Mouse (Mus musculus) macrophage (primary cell): ENCODE measurements around the gene Slc38a10. TPM values are rescaled to one million over a fixed set of nuclear protein-coding genes. Genes with fewer than 3 reads are reported as not detected.

Experiments
- H3K27ac ChIP-seq: fragments of 350-480 bp; formaldehyde crosslinking; 2 replicates; pipeline ENCODE4 v1.9.0; 2021
- H3K36me3 ChIP-seq: fragments of 350-480 bp; formaldehyde crosslinking; 2 replicates; pipeline ENCODE4 v1.9.0; 2021; ENCODE audit errors: inconsistent target
- H3K4me3 ChIP-seq: fragments of 350-480 bp; formaldehyde crosslinking; 2 replicates; pipeline ENCODE4 v1.9.0; 2021; ENCODE audit errors: inconsistent target
- H3K79me2 ChIP-seq: fragments of 350-480 bp; formaldehyde crosslinking; 2 replicates; pipeline ENCODE4 v1.9.0; 2021; ENCODE audit errors: inconsistent target
- WGBS: methylation state at CpG from one replicate; pipeline ENCODE4 v1.1.7; 2026; ENCODE audit warnings: inconsistent platforms; ENCODE audit not compliant: missing documents; 5-methylcytosine and 5-hydroxymethylcytosine counted together
- polyA plus RNA-seq: library from polyadenylated mRNA; stranded (reverse); fragments of 250-400 nt; gene quantifications from 3 replicates; pipeline ENCODE4 v1.2.4, GENCODE M21; 2018; ENCODE audit warnings: inconsistent platforms

Gene Slc38a10
- polyA plus RNA-seq, 1 experiment from 2014 or later = 71.0 TPM

DNA sequence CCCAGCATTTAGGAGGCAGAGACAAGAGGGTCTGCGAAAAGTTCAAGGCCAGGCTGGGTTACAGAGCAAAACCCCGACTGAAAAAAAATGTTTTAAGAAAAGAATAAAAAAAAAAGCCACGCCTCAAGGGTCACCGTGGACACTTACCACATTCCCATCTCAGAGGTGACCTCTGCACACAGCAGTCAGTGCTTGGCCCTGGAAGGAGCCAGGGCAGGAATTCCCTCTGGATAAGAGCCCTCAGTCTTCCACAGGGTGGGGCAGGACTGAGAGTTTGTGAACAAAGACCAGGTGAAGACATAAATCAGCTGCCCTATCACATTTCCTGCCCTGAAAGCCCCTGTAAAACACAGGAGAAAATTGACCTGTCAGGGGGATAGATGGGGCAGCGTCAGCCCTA, 12.9 kb upstream of the Slc38a10 start:
- H3K27ac ChIP-seq = no peak overlapping the region
- WGBS = 84% methylated on average over 4 of the region's 5 CpGs
- H3K36me3 ChIP-seq = no peaks in the 10 kb centered on the region
- H3K79me2 ChIP-seq = no peaks in the 10 kb centered on the region
- no peak overlapping the region for H3K4me3 ChIP-seq

DNA sequence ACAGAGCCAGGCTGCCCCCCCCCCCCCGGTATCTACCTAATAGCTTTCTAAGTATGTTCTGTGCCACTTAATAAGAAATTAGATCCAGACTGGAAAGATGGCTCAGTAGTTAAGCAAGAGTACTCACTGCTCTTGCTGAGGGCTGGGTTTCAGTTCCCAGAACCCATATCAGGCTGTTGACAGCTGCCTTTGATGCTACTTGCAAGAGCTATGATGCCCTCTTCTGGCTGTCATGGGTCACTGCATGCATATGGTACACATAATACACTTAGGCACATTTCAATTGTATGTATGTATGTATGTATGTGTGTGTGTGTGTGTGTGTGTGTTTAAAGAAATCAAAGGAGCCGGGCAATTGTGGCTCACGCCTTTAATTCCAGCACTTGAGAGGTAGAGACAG, 12.1 kb upstream of the Slc38a10 start:
- 93% methylated on average over 3 of the region's 3 CpGs for WGBS
- H3K4me3 ChIP-seq = no peak overlapping the region

DNA sequence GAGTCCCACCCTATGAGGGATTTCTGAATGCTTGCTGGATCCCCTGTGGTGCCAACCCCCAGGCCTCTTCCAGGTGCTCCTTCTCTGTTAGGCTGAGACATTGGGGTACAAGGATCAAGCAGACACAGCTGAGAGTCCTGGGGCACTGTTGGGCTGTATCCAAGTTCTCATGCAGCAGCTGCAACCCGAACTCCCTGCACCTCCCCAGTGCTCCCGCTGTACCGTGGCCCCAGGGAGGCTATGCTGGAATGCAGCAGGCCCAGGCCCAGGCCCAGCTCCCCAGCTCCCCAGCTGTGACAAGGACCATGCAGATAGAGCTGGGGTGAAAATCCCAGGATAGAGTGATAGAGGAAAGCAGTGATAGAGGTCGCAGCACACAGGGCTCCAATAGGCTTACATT, 10.1 kb upstream of the Slc38a10 start:
- Histone ChIP-seq H3K4me3 (no peak overlapping the region), H3K79me2 (no peaks in the 10 kb centered on the region), H3K27ac (no peak overlapping the region), H3K36me3 (no peaks in the 10 kb centered on the region)
- WGBS = 93% methylated on average over 4 of the region's 4 CpGs

More for the DNA sequence above, 12.1 kb upstream of the Slc38a10 start:
- Histone ChIP-seq H3K79me2 (no peaks in the 10 kb centered on the region), H3K36me3 (no peaks in the 10 kb centered on the region), H3K27ac (no peak overlapping the region)

DNA sequence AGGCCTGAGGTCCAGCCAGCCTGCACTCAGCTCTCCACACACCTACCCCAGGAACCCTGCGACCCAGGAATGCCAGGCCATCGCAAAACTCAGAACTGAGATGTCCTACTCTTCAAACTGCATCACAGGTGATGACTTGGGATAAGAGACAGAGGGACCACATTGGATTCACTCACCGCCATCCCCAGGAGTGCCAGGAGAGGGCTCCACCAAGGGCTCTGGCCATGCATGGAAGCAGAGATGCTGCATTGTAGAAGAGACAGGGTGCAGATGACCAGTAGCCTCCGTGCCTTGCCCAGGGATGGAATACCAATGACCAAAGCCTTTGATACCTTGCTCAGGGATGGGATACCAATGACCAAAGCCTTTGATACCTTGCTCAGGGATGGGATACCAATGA, 9.3 kb upstream of the Slc38a10 start:
- 100% methylated on average over 4 of the region's 4 CpGs for WGBS
- no peaks in the 10 kb centered on the region for H3K79me2 ChIP-seq

DNA sequence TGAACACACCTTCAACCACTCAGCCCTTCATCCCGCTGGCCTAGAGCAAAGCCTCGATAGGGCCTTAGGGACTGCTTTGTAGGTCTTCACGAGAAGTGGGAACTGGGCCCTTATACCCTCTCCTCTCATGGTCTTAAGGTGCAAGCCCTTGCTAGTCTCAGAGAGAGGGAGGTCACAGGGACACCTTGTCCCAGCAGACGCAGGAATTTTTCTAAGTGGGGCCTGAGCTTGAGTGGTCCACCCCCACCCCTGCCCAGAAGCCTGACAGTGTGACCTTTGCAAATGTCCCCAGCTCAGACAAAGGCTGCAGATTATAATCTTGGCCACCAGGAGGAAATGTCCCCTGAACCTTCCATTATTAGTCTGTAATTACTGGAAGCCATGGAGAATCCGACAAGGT, 8.5 kb upstream of the Slc38a10 start:
- H3K27ac ChIP-seq = no peak overlapping the region
- 92% methylated on average over 5 of the region's 5 CpGs for WGBS
- H3K4me3 ChIP-seq = no peak overlapping the region

More for the DNA sequence above, 9.3 kb upstream of the Slc38a10 start:
- Histone ChIP-seq H3K36me3 (no peaks in the 10 kb centered on the region), H3K27ac (no peak overlapping the region), H3K4me3 (no peak overlapping the region)

DNA sequence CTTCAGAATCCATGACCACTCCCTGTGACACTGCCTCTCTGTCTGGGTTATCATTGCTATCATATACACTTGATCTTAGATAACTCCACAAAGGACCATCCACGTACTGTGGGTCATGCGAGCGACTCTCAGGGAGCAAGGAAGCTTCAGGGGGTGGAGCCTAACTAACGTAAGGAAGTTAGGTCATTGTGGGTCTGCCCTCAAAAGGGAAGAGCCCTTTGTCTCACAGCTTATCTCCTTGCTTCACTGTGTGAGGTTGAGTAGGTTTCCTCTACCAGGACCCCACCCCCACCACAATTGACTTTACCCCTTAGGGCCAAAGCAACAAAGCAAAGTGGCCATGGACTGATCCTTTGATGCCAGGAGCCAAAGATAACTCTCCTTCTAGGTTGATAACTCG, 7.7 kb upstream of the Slc38a10 start:
- 12% methylated on average over 5 of the region's 5 CpGs for whole genome bisulfite sequencing
- no peaks in the 10 kb centered on the region for H3K79me2 ChIP-seq

More for the DNA sequence above, 8.5 kb upstream of the Slc38a10 start:
- H3K36me3 ChIP-seq = no peaks in the 10 kb centered on the region
- H3K79me2 ChIP-seq = no peaks in the 10 kb centered on the region

DNA sequence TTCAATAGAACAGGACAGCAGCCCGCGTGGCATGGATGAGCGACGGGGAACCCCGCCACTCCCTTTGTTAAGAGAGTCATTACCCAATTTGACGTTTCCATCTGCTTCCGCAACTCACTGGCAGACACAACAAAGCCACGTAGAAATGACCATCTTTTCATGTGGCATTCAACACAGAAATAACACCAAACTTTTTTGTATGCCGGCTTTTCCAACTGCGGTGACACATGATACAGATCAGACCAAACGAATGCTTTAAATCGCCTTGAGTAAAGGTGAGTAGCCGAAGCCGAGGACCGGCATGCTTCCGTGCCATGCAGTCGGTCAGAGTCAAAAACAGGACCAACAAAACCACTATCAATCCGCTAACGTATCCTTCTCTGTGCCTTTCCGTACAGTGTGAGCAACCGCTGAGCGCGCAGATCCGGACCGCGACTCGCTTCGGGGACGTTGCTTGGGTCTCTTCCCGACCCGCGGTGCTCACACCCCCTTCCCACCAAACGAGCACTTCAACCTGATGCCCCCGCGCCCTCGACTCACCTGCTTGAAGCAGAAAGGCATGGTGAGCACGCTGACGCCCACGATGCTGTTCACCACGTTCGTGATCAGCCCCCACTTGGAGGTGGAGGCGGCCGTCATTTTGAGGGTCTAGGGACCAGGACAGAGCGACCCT, 570 bp downstream of the Slc38a10 start:
- Histone ChIP-seq H3K4me3 (peak overlapping the region; percentile 92), H3K36me3 (peaks cover 8% of the 10 kb centered on the region; the same call in 1 of the 2 replicates), H3K79me2 (peaks cover 53% of the 10 kb centered on the region), H3K27ac (peak overlapping the region; percentile 81)
- WGBS = under 1% methylated on average over 44 of the region's 44 CpGs

More for the DNA sequence above, 7.7 kb upstream of the Slc38a10 start:
- Histone ChIP-seq H3K36me3 (no peaks in the 10 kb centered on the region), H3K4me3 (no peak overlapping the region), H3K27ac (peak overlapping the region; percentile 25)

DNA sequence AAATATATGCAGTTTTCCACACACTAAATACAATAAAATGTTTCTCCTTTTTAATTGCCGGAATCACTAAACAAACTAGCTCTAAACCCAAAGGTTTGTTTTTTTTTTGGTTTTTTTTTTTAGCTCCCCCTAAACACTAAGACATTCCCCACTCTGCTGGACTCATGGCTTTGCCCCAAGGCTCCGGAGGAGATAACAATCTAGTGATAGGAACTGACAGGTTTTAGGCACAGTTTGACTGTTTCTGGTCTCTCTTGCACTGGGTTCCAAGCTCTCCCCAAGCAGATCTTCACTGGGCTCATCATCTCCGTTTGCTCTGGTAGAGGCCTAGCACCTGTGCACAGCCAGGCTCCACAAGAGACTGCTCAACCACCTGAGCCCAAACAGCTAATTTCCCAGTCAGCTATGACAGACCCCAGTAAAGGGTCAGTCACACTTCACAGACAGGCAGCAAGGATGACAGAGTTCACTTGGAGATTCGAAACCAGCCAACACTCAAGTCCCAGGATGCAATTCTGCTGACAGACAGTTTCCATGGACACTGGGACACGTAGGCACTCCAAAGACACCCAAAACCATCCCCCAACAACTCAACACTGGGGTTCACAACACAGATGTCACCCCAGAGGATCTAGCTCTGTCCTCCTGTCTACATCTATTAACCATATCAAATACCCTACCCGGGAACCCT, 1.5 kb downstream of the Slc38a10 start:
- 34% methylated on average over 6 of the region's 6 CpGs for WGBS

DNA sequence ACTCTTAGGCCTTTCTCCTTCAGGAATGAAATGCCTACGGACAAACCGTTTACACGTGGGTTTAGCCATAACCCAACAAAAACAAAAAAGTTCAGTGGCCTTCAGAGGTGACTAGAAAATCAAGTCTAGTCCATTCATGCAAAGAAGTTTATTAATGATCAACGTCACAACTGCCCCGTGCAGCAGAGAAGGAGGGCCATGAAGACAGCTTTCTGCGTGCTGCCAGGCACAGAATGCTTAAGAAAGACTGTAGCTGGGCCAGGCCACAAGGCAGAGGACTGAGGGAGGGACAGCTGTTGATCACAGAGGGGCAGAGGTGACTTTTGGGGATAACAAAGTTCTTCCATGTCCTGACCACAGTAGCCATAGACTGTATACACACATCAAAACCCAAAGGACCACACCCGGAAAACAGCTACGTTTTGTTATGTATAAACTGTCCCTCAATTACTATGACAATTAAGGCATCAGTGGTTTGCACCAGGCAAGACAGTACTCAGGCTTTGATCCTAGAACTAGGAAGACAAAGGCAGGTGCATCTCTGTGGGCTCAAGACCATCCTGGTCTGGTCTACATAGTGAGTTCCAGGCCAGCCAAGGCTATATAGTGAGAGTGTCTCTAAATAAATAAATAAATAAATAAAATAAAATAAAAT, 2.8 kb downstream of the Slc38a10 start:
- 87% methylated on average over 8 of the region's 8 CpGs for WGBS
- Histone ChIP-seq H3K4me3 (no peak overlapping the region), H3K36me3 (peaks cover 8% of the 10 kb centered on the region; the same call in 1 of the 2 replicates), H3K27ac (no peak overlapping the region), H3K79me2 (peaks cover 75% of the 10 kb centered on the region)

More for the DNA sequence above, 1.5 kb downstream of the Slc38a10 start:
- peaks cover 8% of the 10 kb centered on the region; the same call in 1 of the 2 replicates for H3K36me3 ChIP-seq
- peak overlapping the region; percentile 92 for H3K4me3 ChIP-seq
- peaks cover 62% of the 10 kb centered on the region for H3K79me2 ChIP-seq
- H3K27ac ChIP-seq = peak overlapping the region; percentile 81

DNA sequence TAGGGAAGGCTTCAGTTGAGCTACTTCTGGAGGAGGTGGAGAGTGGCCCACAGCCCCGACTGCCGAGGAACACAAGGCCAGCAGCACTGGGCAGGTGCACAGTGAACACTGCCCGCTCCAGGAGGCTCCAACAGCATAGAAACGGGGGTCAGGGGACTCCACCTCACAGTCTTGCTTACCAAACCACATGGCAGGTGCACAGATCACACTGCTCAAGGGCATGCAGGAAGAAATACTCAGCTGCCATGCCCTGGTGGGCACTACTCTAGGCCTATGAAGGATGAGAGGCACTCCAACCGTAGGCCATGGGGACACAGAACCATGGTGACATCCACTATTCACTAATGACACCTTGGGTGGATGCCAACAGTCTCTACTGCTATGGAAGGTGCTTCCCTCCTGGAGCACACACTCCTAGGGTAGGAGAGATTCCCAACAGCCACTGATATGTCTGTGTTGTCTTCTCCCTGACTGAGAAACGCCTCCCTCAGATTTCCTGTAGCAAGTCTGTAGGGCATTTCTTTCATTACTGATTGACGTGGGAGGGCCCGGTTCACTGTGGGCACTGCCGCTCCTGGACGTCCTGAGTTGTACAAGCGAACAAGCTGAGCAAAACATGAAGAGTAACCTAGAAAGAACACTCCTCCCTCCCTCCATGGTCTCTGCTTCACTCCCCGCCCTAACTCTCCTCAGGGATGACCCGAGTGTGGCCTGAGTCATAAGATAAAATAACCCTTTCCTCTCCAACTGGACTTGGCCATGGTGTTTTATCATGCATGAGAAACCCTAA, 7.2 kb downstream of the Slc38a10 start:
- 82% methylated on average over 13 of the region's 13 CpGs for WGBS
- Histone ChIP-seq H3K79me2 (peaks cover 87% of the 10 kb centered on the region), H3K27ac (peak overlapping the region; percentile 84), H3K36me3 (peaks cover 19% of the 10 kb centered on the region; the same call in 1 of the 2 replicates), H3K4me3 (no peak overlapping the region)

DNA sequence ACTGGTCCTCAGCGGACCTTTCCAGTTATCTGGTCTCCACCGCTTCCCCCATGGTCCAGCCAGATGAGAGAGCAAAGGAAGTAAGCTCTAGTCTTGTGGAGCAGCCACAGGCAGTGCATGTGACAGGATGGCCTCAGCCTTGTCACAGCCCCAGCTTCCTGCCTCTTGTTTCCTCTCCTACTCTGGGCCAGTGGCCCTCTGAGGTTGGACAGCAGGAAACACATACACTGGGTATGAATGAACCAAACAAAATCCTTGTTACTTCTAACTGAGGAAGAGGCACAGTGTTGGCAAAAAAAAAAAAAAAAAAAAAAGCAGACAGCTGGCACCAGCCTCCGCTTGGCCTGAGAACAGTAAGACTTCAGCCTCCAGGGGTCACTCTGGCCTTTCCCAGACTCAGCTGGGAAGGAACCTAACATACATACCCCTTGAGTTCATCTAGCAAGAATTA, 8.5 kb downstream of the Slc38a10 start:
- WGBS = 0% methylated on average over 3 of the region's 3 CpGs
- Histone ChIP-seq H3K36me3 (peaks cover 23% of the 10 kb centered on the region; the same call in 1 of the 2 replicates), H3K79me2 (peaks cover 87% of the 10 kb centered on the region), H3K4me3 (no peak overlapping the region), H3K27ac (peak overlapping the region; percentile 84)

DNA sequence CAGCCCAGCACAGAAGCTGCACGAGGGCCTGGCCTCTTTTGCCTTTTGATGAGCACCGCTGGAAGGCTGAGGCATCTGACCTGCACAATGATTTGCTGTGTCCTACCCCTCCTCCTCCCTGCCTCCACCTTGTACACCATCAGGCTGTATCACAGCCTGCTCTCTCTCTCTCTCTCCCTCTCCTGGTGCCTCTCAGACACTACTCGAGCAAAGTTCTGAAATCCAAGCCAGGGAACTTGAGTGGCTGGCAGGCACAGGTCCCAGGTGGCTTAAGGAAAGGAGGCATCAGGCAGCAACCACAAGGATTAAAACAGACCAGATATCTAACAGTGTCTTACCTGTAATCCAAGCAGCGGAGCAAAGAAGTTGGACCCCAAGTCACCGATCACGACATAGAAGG, 10.9 kb downstream of the Slc38a10 start:
- WGBS = 92% methylated on average over 6 of the region's 6 CpGs
- Histone ChIP-seq H3K4me3 (no peak overlapping the region), H3K36me3 (peaks cover 37% of the 10 kb centered on the region; the same call in 1 of the 2 replicates)

DNA sequence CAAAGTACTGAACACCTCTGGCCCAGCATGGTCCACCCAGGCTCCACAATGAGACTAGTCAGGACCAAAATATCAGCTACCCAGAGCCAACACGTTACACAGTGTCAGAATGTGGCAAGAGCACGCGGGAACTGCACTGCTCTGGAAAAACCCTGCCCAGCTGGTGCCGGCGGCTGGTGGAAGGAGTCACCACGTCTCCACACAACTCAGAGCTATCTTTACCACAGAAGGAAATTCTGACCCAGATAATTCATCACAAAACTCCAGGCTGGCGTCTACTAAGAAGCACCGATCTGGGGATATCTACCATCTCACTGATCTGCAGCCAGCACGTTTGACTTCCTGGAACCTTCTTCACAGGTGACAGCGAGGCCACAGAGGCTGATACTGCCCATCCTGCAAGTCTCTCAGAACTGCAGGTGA, 11.8 kb downstream of the Slc38a10 start:
- WGBS = 84% methylated on average over 10 of the region's 10 CpGs

More for the DNA sequence above, 10.9 kb downstream of the Slc38a10 start:
- no peak overlapping the region for H3K27ac ChIP-seq
- H3K79me2 ChIP-seq = peaks cover 87% of the 10 kb centered on the region

DNA sequence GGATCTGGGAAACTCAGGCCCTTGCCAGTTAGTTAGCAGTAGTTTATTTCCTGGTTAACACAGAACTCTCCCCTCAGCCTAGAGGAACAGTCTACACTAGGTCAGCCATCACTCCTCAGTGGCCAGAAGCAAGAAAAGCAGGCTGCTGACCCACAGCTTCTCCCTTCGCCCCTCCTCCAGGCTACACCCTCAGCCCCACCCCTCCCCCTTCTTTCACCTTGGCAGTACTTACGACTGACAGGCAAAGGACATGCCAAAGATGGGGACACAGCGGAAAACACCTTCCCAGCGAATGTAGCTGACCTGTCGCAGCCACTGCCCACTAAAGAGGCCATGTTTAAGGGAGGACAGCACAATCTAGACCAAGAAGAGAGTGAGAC, 13.5 kb downstream of the Slc38a10 start:
- peaks cover 80% of the 10 kb centered on the region for H3K79me2 ChIP-seq
- H3K36me3 ChIP-seq = peaks cover 52% of the 10 kb centered on the region
- WGBS = 92% methylated on average over 5 of the region's 5 CpGs
- H3K4me3 ChIP-seq = no peak overlapping the region
- no peak overlapping the region for H3K27ac ChIP-seq

More for the DNA sequence above, 11.8 kb downstream of the Slc38a10 start:
- no peak overlapping the region for H3K4me3 ChIP-seq
- peaks cover 86% of the 10 kb centered on the region for H3K79me2 ChIP-seq
- peaks cover 47% of the 10 kb centered on the region for H3K36me3 ChIP-seq
- no peak overlapping the region for H3K27ac ChIP-seq
